Mouse (Mus musculus) spleen, adult 2 months (tissue): ENCODE results near the gene Car14.

Experiments
- CTCF ChIP-seq: fragments of 200-500 bp; IDR thresholded peaks from 2 replicates; pipeline ENCODE4 v1.5.1; 2011; ENCODE audit warnings: mild to moderate bottlenecking, inconsistent platforms; ENCODE audit not compliant: insufficient read depth, insufficient read length, insufficient replicate concordance; ENCODE audit errors: extremely low read depth
- POLR2A ChIP-seq: fragments of 200-500 bp; IDR thresholded peaks from 2 replicates; pipeline ENCODE4 v1.6.1; 2011; ENCODE audit warnings: low read depth, low read length, inconsistent platforms

- TF ChIP-seq CTCF (no peak), POLR2A (peak; percentile 54)
These were observed 48.9 kb downstream of the Car14 start, which contains the start of gene Prpf3 for GRCm38 (mm10) chr3:95855502-95856089.
